Comparison of ENCODE assay signal across 8 mouse cellular contexts in the genomic region with DNA sequence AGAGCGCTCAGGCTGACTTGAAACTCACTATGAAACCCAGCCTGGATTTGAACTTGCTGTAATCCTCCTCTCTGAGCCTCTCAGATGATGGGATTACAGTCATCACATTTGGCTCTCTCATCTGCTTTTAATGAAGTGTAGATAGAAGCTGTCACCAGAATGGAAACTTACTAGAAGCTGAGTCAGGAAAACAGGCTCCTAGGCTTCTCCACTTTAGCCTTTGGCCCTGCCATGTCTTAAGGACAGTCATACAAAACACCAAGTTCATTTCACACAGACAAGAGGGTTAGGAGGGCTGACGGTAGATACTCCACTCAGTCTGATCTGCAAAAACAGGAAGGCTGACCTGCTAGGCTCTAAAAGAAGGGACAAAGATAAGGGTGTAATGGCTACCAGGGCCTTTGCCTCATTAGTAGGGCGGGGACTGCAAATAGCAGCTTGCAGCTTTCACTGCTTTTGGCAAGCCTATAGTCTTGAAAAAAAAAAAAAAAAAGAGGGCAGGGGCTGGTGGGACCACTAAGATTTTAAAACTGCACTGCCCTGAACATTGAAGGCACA. TPM values are rescaled to one million over a fixed set of nuclear protein-coding genes. Genes with fewer than 3 reads are reported as not detected.
A peak's percentile ranks its signal among the peaks of the same experiment; 100 is the strongest.
DNase-seq lines count a peak whose midpoint lies in the region; ATAC-seq and TF ChIP-seq lines count a peak whose summit lies in the region.

No protein-coding gene starts in this region.

- H3K27me3 ChIP-seq in forebrain, embryonic 13.5 days, result no peaks in the 10 kb centered on the region
- H3K27me3 ChIP-seq in forebrain, embryonic 10.5 days (ENCODE audit: poor library complexity, severe bottlenecking), result no peaks in the 10 kb centered on the region
- H3K27me3 ChIP-seq in liver, adult 2 months (ENCODE audit: control insufficient read depth, insufficient read depth, low read length), result no peaks in the 10 kb centered on the region
- no peaks in the 10 kb centered on the region for H3K27me3 ChIP-seq in stomach, postnatal 0 days (ENCODE audit: control insufficient read depth, insufficient read depth, low read length)

- H3K4me2 ChIP-seq in forebrain, embryonic 13.5 days, result no peak overlapping the region
- no peak overlapping the region for H3K4me2 ChIP-seq in stomach, postnatal 0 days (replicated peaks; ENCODE audit: low read depth)

- peaks cover 41% of the 10 kb centered on the region for H3K36me3 ChIP-seq in forebrain, embryonic 13.5 days (ENCODE audit: poor library complexity, severe bottlenecking)
- H3K36me3 ChIP-seq in forebrain, embryonic 10.5 days (replicated peaks), result peaks cover 71% of the 10 kb centered on the region
- no peaks in the 10 kb centered on the region; the same call in 1 of the 2 replicates for H3K36me3 ChIP-seq in liver, adult 2 months (ENCODE audit: control insufficient read depth, insufficient read depth, low read length)
- H3K36me3 ChIP-seq in stomach, postnatal 0 days (ENCODE audit: control insufficient read depth, insufficient read depth, low read length), result no peaks in the 10 kb centered on the region

- ATAC-seq in forebrain, embryonic 13.5 days, result no peak
- ATAC-seq in stomach, postnatal 0 days (ENCODE audit: low FRiP score, low TSS enrichment), result no peak

- TF ChIP-seq EP300 in stomach, postnatal 0 days (optimal IDR thresholded peaks at IDR 0.05), result no peak

- DNase-seq in forebrain, embryonic 10.5 days (ENCODE audit: extremely low spot score, low spot score), result no peak
- no peak for DNase-seq in left cerebral cortex, adult 2 months (ENCODE audit: extremely low spot score in 1 of 2, low spot score in 2 of 2)
- DNase-seq in left cerebral cortex, postnatal 36 days (ENCODE audit: low spot score in 2 of 2), result no peak
- no peak for DNase-seq in liver, adult 2 months (ENCODE audit: extremely low read depth, low read depth, low spot score)
- no peak for DNase-seq in stomach, postnatal 0 days (ENCODE audit: low spot score)
- DNase-seq in embryo, embryonic 10.5 days (ENCODE audit: low spot score), result no peak
- DNase-seq in thymus, postnatal 4 days, result no peak

- H3K27ac ChIP-seq in forebrain, embryonic 13.5 days, result peak overlapping the region; percentile 61
- no peak overlapping the region for H3K27ac ChIP-seq in forebrain, embryonic 10.5 days
- H3K27ac ChIP-seq in left cerebral cortex, adult 2 months, result peak overlapping the region; percentile 80; the same call in 1 of the 2 replicates
- peak overlapping the region; percentile 30; the same call in 1 of the 2 replicates for H3K27ac ChIP-seq in liver, adult 2 months (replicated peaks; ENCODE audit: insufficient read depth, low read depth, low read length)
- peak overlapping the region; percentile 76 for H3K27ac ChIP-seq in stomach, postnatal 0 days (replicated peaks)

- 61% methylated on average over 3 of the region's 3 CpGs for WGBS in forebrain, embryonic 13.5 days
- 82% methylated on average over 3 of the region's 3 CpGs for WGBS in forebrain, embryonic 10.5 days
- WGBS in liver, adult 2 months, result 84% methylated on average over 3 of the region's 3 CpGs
- 65% methylated on average over 3 of the region's 3 CpGs for WGBS in stomach, postnatal 0 days

- no peak overlapping the region for H3K4me3 ChIP-seq in forebrain, embryonic 13.5 days
- no peak overlapping the region for H3K4me3 ChIP-seq in forebrain, embryonic 10.5 days
- no peak overlapping the region for H3K4me3 ChIP-seq in left cerebral cortex, adult 2 months
- H3K4me3 ChIP-seq in liver, adult 2 months (ENCODE audit: insufficient read depth, low read depth, low read length), result no peak overlapping the region
- H3K4me3 ChIP-seq in stomach, postnatal 0 days (ENCODE audit: low read depth, low read length), result no peak overlapping the region

- intact Hi-C loops in left cerebral cortex, adult 2 months (cut with DNase I), result no loop called here
- intact Hi-C loops in left cerebral cortex, postnatal 36 days (cut with DNase I), result loop anchor here (5.0 kb wide), 1 partner anchor 47 kb away; the partner anchor contains the start of gene Fam53b

- H3K9ac ChIP-seq in forebrain, embryonic 13.5 days, result no peak overlapping the region
- H3K9ac ChIP-seq in liver, adult 2 months (ENCODE audit: low read depth, low read length), result no peak overlapping the region
- no peak overlapping the region for H3K9ac ChIP-seq in stomach, postnatal 0 days (ENCODE audit: low read length)

- peaks cover 61% of the 10 kb centered on the region for H3K4me1 ChIP-seq in forebrain, embryonic 13.5 days
- peaks cover 45% of the 10 kb centered on the region for H3K4me1 ChIP-seq in forebrain, embryonic 10.5 days
- H3K4me1 ChIP-seq in liver, adult 2 months (ENCODE audit: control insufficient read depth, insufficient read depth, low read length), result peaks cover 6% of the 10 kb centered on the region
- no peaks in the 10 kb centered on the region; the same call in none of the 2 replicates for H3K4me1 ChIP-seq in stomach, postnatal 0 days (replicated peaks; ENCODE audit: control insufficient read depth, insufficient read depth)

- no peaks in the 10 kb centered on the region for H3K9me3 ChIP-seq in forebrain, embryonic 13.5 days (replicated peaks)
- no peaks in the 10 kb centered on the region for H3K9me3 ChIP-seq in forebrain, embryonic 10.5 days
- no peaks in the 10 kb centered on the region for H3K9me3 ChIP-seq in stomach, postnatal 0 days (ENCODE audit: control insufficient read depth, low read length)

- no peak for TF ChIP-seq CTCF in left cerebral cortex, adult 2 months (IDR thresholded peaks at IDR 0.05)
- no peak for TF ChIP-seq CTCF in liver, adult 2 months (IDR thresholded peaks at IDR 0.05; ENCODE audit: low read depth, low read length)
- TF ChIP-seq CTCF in stomach, postnatal 0 days (IDR thresholded peaks at IDR 0.05; ENCODE audit: low read depth), result no peak

- no peak for TF ChIP-seq POLR2A in liver, adult 2 months (IDR thresholded peaks at IDR 0.05; ENCODE audit: extremely low read depth, insufficient read depth, low read length)

- no peaks in the 10 kb centered on the region; the same call in 1 of the 2 replicates for H3K79me2 ChIP-seq in liver, adult 2 months (ENCODE audit: control insufficient read depth, insufficient read depth, low read length)

RNA-seq across cellular contexts. Expression of gene Fam53b, which starts 48.0 kb away (rescaled TPM):
- 31.1 and 33.9 TPM in 2 replicates for polyA plus RNA-seq in forebrain, embryonic 13.5 days (2015; fragmentation: Nextera tagmentation; extraction: Ambion mirVana)
- 39.4 and 39.5 TPM in 2 replicates for polyA plus RNA-seq in forebrain, embryonic 10.5 days (2016; fragmentation: Nextera tagmentation; extraction: Ambion mirVana)
- total RNA-seq in left cerebral cortex, adult 2 months (2021), result 10 to 100 TPM; 57.1 to 75.2 TPM
- total RNA-seq in left cerebral cortex, postnatal 36 days (2021), result 10 to 100 TPM; 50.9 to 61.0 TPM
- total RNA-seq in liver, adult 2 months (2014; rRNA removed), result 4.3 and 7.6 TPM in 2 replicates
- 9.1 and 9.9 TPM in 2 replicates for polyA plus RNA-seq in liver, adult 2 months (2012; rRNA removed)
- 8.4 and 8.5 TPM in 2 replicates for polyA plus RNA-seq in stomach, postnatal 0 days (2015; fragmentation: Nextera tagmentation; extraction: Ambion mirVana)
